Mouse (Mus musculus) olfactory bulb, adult 2 months (tissue): ENCODE measurements around the gene Tnni2. TPM values are rescaled to one million over a fixed set of nuclear protein-coding genes. Genes with fewer than 3 reads are reported as not detected.
"Not testable (repeated sequence)": the region's sequence is repeated elsewhere in the genome, so short reads cannot be mapped to it uniquely, and the experiment has no call there.

Experiments
- H3K27ac ChIP-seq: fragments of 200-500 bp; 2 replicates; pipeline ENCODE4 v1.5.1; 2012; ENCODE audit warnings: low read depth, low read length; ENCODE audit not compliant: insufficient read depth
- H3K4me1 ChIP-seq: fragments of 200-500 bp; 2 replicates; pipeline ENCODE4 v1.6.1; 2012; ENCODE audit warnings: low read length; ENCODE audit not compliant: control insufficient read depth, insufficient read depth
- H3K4me3 ChIP-seq: fragments of 200-500 bp; 2 replicates; pipeline ENCODE4 v1.5.1; 2012; ENCODE audit warnings: mild to moderate bottlenecking, low read depth, low read length, moderate library complexity; ENCODE audit not compliant: insufficient read depth
- CTCF ChIP-seq: fragments of 200-500 bp; IDR thresholded peaks from 2 replicates; pipeline ENCODE4 v1.5.1; 2012; ENCODE audit warnings: low read depth, mild to moderate bottlenecking, low read length, moderate library complexity; ENCODE audit not compliant: insufficient read depth
- POLR2A ChIP-seq: fragments of 200-500 bp; IDR thresholded peaks from 2 replicates; pipeline ENCODE4 v1.6.1; 2012; ENCODE audit warnings: mild to moderate bottlenecking, low read depth, low read length, moderate library complexity; ENCODE audit not compliant: insufficient read depth
- whole genome bisulfite sequencing: fragments of 180-500 bp; shearing (Covaris S2); methylation state at CpG from one replicate; pipeline ENCODE4 v1.1.7; 2018; 5-methylcytosine and 5-hydroxymethylcytosine counted together
- polyA plus RNA-seq: library from polyadenylated mRNA; stranded (reverse); fragments of >200 nt; gene quantifications from 2 replicates; pipeline ENCODE4 v1.2.4, GENCODE M21; 2012; ENCODE audit warnings: low replicate concordance; ENCODE audit not compliant: missing spikeins, insufficient read depth, insufficient read length

Gene Tnni2
- polyA plus RNA-seq, 1 experiment = not detected

DNA sequence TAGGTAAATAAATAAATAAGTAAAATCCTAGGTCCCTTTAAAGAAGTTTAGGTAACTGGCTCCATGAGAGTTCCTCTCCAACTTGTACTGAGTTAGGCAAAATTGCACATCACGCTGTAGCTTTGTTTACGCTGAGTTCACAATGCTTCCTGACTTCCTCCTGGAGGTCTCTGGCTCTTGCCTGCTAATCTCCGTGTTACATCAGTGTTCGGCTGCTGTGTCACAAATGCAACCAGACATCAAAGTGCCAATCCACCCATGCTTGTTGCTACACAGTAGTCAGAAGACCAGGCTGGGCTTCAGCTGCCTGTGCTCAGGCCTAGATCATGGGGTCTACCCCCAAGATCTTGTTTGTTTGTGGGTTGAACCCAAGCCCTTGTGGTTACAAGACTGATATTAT is 38.0 kb upstream of the Tnni2 start:
- WGBS = 88% methylated on average over 4 of the region's 4 CpGs
- no peak for TF ChIP-seq CTCF
- TF ChIP-seq POLR2A = no peak
- Histone ChIP-seq H3K27ac (no peak overlapping the region), H3K4me3 (no peak overlapping the region), H3K4me1 (peaks cover 4% of the 10 kb centered on the region; the same call in 1 of the 2 replicates)

GRCm38 (mm10) chr7:142405134-142405533 is 36.5 kb upstream of the Tnni2 start:
- not testable (repeated sequence) for H3K4me3 ChIP-seq
- WGBS = 93% methylated on average over 5 of the region's 5 CpGs

DNA sequence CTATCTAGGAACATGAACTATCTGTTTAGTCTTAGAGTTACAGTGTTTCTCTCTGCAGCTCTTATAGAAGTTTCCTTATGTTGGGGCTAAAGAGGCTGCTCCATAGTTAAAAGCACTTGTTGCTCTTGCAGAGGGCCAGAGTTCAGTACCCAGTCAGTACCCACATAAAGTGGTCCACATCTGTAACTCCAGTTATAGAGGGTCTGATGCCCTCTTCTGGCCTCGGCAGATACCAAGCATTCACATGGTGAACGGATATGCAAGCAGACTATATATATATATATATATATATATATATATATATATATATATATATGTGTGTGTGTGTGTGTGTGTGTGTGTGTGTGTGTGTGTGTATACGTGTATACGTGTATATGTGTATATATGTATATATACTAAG is 33.7 kb upstream of the Tnni2 start:
- WGBS = 69% methylated on average over 4 of the region's 4 CpGs
- H3K4me3 ChIP-seq = no peak overlapping the region
- H3K4me1 ChIP-seq = no peaks in the 10 kb centered on the region
- H3K27ac ChIP-seq = no peak overlapping the region
- TF ChIP-seq CTCF (no peak), POLR2A (no peak)

More at GRCm38 (mm10) chr7:142405134-142405533, 36.5 kb upstream of the Tnni2 start:
- H3K27ac ChIP-seq, H3K4me1 ChIP-seq: not testable (repeated sequence)

- WGBS = 93% methylated on average over 8 of the region's 8 CpGs
- no peak overlapping the region for H3K4me3 ChIP-seq
- no peaks in the 10 kb centered on the region for H3K4me1 ChIP-seq
- H3K27ac ChIP-seq = no peak overlapping the region
- TF ChIP-seq POLR2A = no peak
- no peak for TF ChIP-seq CTCF
Measured at GRCm38 (mm10) chr7:142408686-142409085, 32.9 kb upstream of the Tnni2 start.

GRCm38 (mm10) chr7:142409603-142410002 is 32.0 kb upstream of the Tnni2 start:
- no peak for TF ChIP-seq CTCF
- TF ChIP-seq POLR2A = no peak
- H3K27ac ChIP-seq = no peak overlapping the region
- no peak overlapping the region for H3K4me3 ChIP-seq
- no peaks in the 10 kb centered on the region for H3K4me1 ChIP-seq
- 88% methylated on average over 3 of the region's 3 CpGs for WGBS

DNA sequence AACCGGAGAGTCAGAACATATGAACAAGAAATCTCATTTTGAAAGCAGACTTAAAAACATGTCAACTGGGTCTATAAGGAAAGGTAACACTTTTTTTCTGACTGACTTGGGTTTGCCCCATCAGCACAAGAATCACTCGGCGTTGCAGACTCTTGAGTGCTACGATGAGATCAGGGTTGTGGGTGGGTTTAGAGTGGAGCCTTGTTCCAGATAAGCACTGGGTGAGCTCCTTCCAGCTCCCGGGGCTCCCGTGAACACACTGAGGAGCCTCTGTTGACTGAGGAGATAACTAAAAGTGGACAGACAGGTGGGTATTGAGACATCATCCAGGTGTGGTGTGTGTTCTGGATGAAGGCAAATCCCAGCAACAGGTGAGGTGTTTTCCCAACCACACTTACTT is 28.3 kb upstream of the Tnni2 start:
- 95% methylated on average over 6 of the region's 6 CpGs for WGBS
- Histone ChIP-seq H3K4me1 (no peaks in the 10 kb centered on the region), H3K4me3 (no peak overlapping the region), H3K27ac (no peak overlapping the region)
- TF ChIP-seq CTCF (no peak), POLR2A (no peak)

DNA sequence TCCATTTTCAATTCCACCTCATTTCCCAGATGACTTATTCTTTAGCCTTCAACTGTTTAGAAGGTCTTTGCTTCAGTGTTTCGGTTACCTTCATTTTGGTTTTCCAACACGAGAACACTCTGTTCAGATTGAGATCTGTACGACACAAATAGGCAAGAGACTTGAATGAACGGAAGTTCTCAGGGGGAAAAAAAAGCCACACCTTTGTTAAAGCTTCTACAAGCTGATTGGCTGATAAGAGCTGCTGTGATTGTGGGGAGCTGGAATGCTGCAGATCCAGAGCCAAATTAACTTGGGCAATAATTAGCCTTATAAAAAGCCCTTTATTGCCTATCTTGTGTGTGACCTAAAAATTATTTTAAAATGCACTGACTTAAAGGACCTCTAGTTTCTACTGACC is 26.3 kb upstream of the Tnni2 start:
- 51% methylated on average over 4 of the region's 4 CpGs for WGBS

DNA sequence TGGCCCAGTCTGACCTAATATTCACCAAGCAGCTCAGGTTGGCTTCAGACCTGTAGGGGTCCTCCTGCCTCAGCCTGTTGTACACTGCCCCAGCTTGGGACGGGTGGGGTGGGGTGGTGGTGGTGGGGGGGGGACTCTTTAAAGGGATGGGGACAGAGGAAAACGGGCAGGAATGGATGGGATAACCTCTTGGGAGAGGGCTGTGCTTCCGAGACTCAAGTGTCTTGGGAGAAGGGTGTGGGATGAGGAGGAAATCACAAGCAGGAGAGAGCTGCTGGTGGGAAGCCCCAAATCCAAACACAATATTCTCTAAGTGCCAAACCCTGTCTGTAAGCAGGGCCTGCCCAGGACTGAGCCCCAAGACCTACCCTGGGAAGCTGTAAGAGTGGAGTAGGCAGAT is 25.4 kb upstream of the Tnni2 start:
- Histone ChIP-seq H3K4me3 (no peak overlapping the region), H3K27ac (no peak overlapping the region), H3K4me1 (no peaks in the 10 kb centered on the region)
- WGBS = 79% methylated on average over 3 of the region's 3 CpGs
- no peak for TF ChIP-seq CTCF
- TF ChIP-seq POLR2A = no peak

More for the DNA sequence above, 26.3 kb upstream of the Tnni2 start:
- Histone ChIP-seq H3K4me3 (no peak overlapping the region), H3K27ac (no peak overlapping the region), H3K4me1 (no peaks in the 10 kb centered on the region)
- TF ChIP-seq CTCF (no peak), POLR2A (no peak)

GRCm38 (mm10) chr7:142418027-142418426 is 23.6 kb upstream of the Tnni2 start:
- no peaks in the 10 kb centered on the region for H3K4me1 ChIP-seq
- H3K4me3 ChIP-seq = no peak overlapping the region
- no peak overlapping the region for H3K27ac ChIP-seq
- no peak for TF ChIP-seq POLR2A
- no peak for TF ChIP-seq CTCF
- 88% methylated on average over 2 of the region's 2 CpGs for WGBS

DNA sequence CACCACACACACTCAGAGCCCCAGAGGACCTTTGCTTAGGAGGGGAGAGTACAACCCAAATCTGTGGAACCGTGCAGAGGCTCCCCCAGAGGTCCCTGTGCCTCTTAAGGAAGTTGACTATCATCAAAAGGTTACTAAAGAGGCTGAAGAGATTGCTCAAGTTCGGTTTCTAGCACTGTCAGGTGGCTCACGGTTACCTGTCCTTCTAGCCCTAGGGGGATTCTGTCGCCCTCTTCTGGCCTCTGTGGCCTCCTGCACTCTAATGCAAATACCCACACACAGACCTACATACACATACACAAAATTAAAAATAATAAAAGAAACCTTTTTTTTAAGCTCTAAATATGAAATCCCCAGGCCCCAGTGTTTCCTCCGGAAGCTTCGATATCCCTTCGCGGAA is 22.9 kb upstream of the Tnni2 start:
- Histone ChIP-seq H3K27ac (no peak overlapping the region), H3K4me3 (no peak overlapping the region), H3K4me1 (no peaks in the 10 kb centered on the region)
- WGBS = 92% methylated on average over 8 of the region's 8 CpGs
- TF ChIP-seq POLR2A (no peak), CTCF (no peak)
